Mouse (Mus musculus) cortical plate, adult 2 months (tissue): ENCODE data around the gene Vmo1. TPM values are rescaled to one million over a fixed set of nuclear protein-coding genes. Genes with fewer than 3 reads are reported as not detected.

Source experiments
- H3K27ac ChIP-seq: fragments of 200-500 bp; 2 replicates; pipeline ENCODE4 v1.5.1; 2012; ENCODE audit warnings: low read length, control low read depth, inconsistent platforms; ENCODE audit not compliant: insufficient read depth
- H3K4me1 ChIP-seq: fragments of 200-500 bp; 2 replicates; pipeline ENCODE4 v1.6.1; 2011; ENCODE audit warnings: low read length; ENCODE audit not compliant: control insufficient read depth, insufficient read depth
- H3K4me3 ChIP-seq: fragments of 200-500 bp; 2 replicates; pipeline ENCODE4 v1.5.1; 2011; ENCODE audit warnings: mild to moderate bottlenecking, low read length, control low read depth; ENCODE audit not compliant: insufficient read depth
- CTCF ChIP-seq: fragments of 200-500 bp; IDR thresholded peaks from 2 replicates; pipeline ENCODE4 v1.5.1; 2011; ENCODE audit warnings: mild to moderate bottlenecking, control low read depth, low read length; ENCODE audit not compliant: insufficient read depth; ENCODE audit errors: extremely low read depth
- POLR2A ChIP-seq: fragments of 200-500 bp; IDR thresholded peaks from 2 replicates; pipeline ENCODE4 v1.6.1; 2011; ENCODE audit warnings: mild to moderate bottlenecking, low read length, control low read depth; ENCODE audit not compliant: insufficient read depth; ENCODE audit errors: extremely low read depth
- polyA plus RNA-seq: library from polyadenylated mRNA; depleted of rRNA; stranded (reverse); fragments of >200 nt; gene quantifications from 2 replicates; pipeline ENCODE4 v1.2.3, GENCODE M21; 2012

The Vmo1 gene
- polyA plus RNA-seq, 1 experiment = 0.23 TPM

GRCm38 (mm10) chr11:70506385-70506784, 8.0 kb downstream of the Vmo1 start:
- TF ChIP-seq CTCF = peak; percentile 63
- no peak for TF ChIP-seq POLR2A
- Histone ChIP-seq H3K4me3 (no peak overlapping the region), H3K4me1 (no peaks in the 10 kb centered on the region), H3K27ac (no peak overlapping the region)

GRCm38 (mm10) chr11:70504970-70505369, 9.4 kb downstream of the Vmo1 start, which contains the start of gene Tm4sf5:
TSS of gene Tm4sf5 (plus strand) at chr11:70505244.
- Histone ChIP-seq H3K4me1 (no peaks in the 10 kb centered on the region), H3K4me3 (no peak within 1 kb of the TSS), H3K27ac (no peak within 1 kb of the TSS)
- TF ChIP-seq CTCF = no peak
- TF ChIP-seq POLR2A = no peak

- TF ChIP-seq POLR2A = no peak
- TF ChIP-seq CTCF = no peak
- Histone ChIP-seq H3K27ac (no peak overlapping the region), H3K4me3 (no peak overlapping the region), H3K4me1 (no peaks in the 10 kb centered on the region)
Observed at GRCm38 (mm10) chr11:70502018-70502417, 12.4 kb downstream of the Vmo1 start.

- Histone ChIP-seq H3K27ac (no peak overlapping the region), H3K4me1 (no peaks in the 10 kb centered on the region), H3K4me3 (no peak overlapping the region)
- TF ChIP-seq POLR2A (no peak), CTCF (no peak)
Observed at GRCm38 (mm10) chr11:70500476-70500812, 14.0 kb downstream of the Vmo1 start.

GRCm38 (mm10) chr11:70499566-70500475, 14.6 kb downstream of the Vmo1 start:
- no peak overlapping the region for H3K4me3 ChIP-seq
- H3K27ac ChIP-seq = no peak overlapping the region
- TF ChIP-seq CTCF (no peak), POLR2A (no peak)
- H3K4me1 ChIP-seq = no peaks in the 10 kb centered on the region

GRCm38 (mm10) chr11:70489684-70490083, 24.7 kb downstream of the Vmo1 start:
- peak overlapping the region; percentile 21; the same call in 1 of the 2 replicates for H3K27ac ChIP-seq
- no peak overlapping the region for H3K4me3 ChIP-seq
- H3K4me1 ChIP-seq = no peaks in the 10 kb centered on the region
- TF ChIP-seq CTCF = no peak
- no peak for TF ChIP-seq POLR2A

- Histone ChIP-seq H3K27ac (peak overlapping the region; percentile 37; the same call in 1 of the 2 replicates), H3K4me1 (no peaks in the 10 kb centered on the region), H3K4me3 (no peak overlapping the region)
- TF ChIP-seq CTCF = no peak
- no peak for TF ChIP-seq POLR2A
Observed at GRCm38 (mm10) chr11:70489138-70489537, 25.3 kb downstream of the Vmo1 start.

- no peaks in the 10 kb centered on the region for H3K4me1 ChIP-seq
- TF ChIP-seq POLR2A (no peak), CTCF (no peak)
- no peak overlapping the region for H3K27ac ChIP-seq
- H3K4me3 ChIP-seq = no peak overlapping the region
Observed at GRCm38 (mm10) chr11:70487816-70488215, 26.6 kb downstream of the Vmo1 start.

- no peak overlapping the region for H3K4me3 ChIP-seq
- TF ChIP-seq POLR2A (no peak), CTCF (no peak)
- H3K4me1 ChIP-seq = no peaks in the 10 kb centered on the region
- no peak overlapping the region for H3K27ac ChIP-seq
Observed at GRCm38 (mm10) chr11:70485498-70485897, 28.9 kb downstream of the Vmo1 start.
